Mouse (Mus musculus) G1E-ER4 (cell line): ENCODE data around the gene Olfr698. TPM values are rescaled to one million over a fixed set of nuclear protein-coding genes. Genes with fewer than 3 reads are reported as not detected.

Experiments used
- GATA1 ChIP-seq: IDR thresholded peaks from one replicate; pipeline ENCODE4 v1.8.0; 2012; ENCODE audit warnings: low read length, inconsistent platforms
- polyA plus RNA-seq: library from polyadenylated mRNA; stranded (reverse); fragments of >175 nt; gene quantifications from 2 replicates; pipeline ENCODE4 v1.2.3, GENCODE M21; 2012

Olfr698 gene
- polyA plus RNA-seq, result not detected in 2 replicates

GRCm38 (mm10) chr7:106755297-106755696 lies at the start of gene Olfr698:
TSS of gene Olfr698 (minus strand) at chr7:106755397.
- TF ChIP-seq GATA1, result no peak

- TF ChIP-seq GATA1, result no peak
These were observed 37.9 kb upstream of the Olfr698 start, which contains the start of gene Olfr699 for GRCm38 (mm10) chr7:106793098-106793497. TSS of gene Olfr699 (minus strand) at chr7:106793198.

GRCm38 (mm10) chr7:106788330-106788729 lies 33.1 kb upstream of the Olfr698 start:
- no peak for TF ChIP-seq GATA1

GRCm38 (mm10) chr7:106758800-106759199 lies 3.6 kb upstream of the Olfr698 start:
- no peak for TF ChIP-seq GATA1

GRCm38 (mm10) chr7:106745811-106746210 lies 9.4 kb downstream of the Olfr698 start:
- no peak for TF ChIP-seq GATA1

- no peak for TF ChIP-seq GATA1
These were observed 12.9 kb downstream of the Olfr698 start, which contains the start of gene Olfr697 for GRCm38 (mm10) chr7:106742343-106742742. TSS of gene Olfr697 (minus strand) at chr7:106742443.

GRCm38 (mm10) chr7:106737028-106737427 lies 18.2 kb downstream of the Olfr698 start:
- TF ChIP-seq GATA1, result no peak

GRCm38 (mm10) chr7:106733717-106734116 lies 21.5 kb downstream of the Olfr698 start:
- TF ChIP-seq GATA1, result no peak

- peak; percentile 70 for TF ChIP-seq GATA1
These were observed 29.5 kb downstream of the Olfr698 start for GRCm38 (mm10) chr7:106725654-106726053.

- TF ChIP-seq GATA1, result no peak
These were observed 38.9 kb downstream of the Olfr698 start, which contains the start of gene Olfr695 for GRCm38 (mm10) chr7:106716296-106716695. TSS of gene Olfr695 (minus strand) at chr7:106716396.

- TF ChIP-seq GATA1, result no peak
These were observed 43.7 kb downstream of the Olfr698 start for GRCm38 (mm10) chr7:106711463-106711862.

Other genes with a start within 250 kb of the Olfr698 start
- gene Olfr693, start 74.8 kb downstream of the Olfr698 start, polyA plus RNA-seq, result not detected in 2 replicates
- not detected in 2 replicates for gene Olfr694, start 63.6 kb downstream of the Olfr698 start, polyA plus RNA-seq
- gene Olfr695, start 39.0 kb downstream of the Olfr698 start, polyA plus RNA-seq, result not detected in 2 replicates
- not detected in 2 replicates for gene Olfr697, start 13.0 kb downstream of the Olfr698 start, polyA plus RNA-seq
- not detected in 2 replicates for gene Olfr699, start 37.8 kb upstream of the Olfr698 start, polyA plus RNA-seq
- not detected in 2 replicates for gene Olfr700, start 53.4 kb upstream of the Olfr698 start, polyA plus RNA-seq
- not detected in 2 replicates for gene Olfr701, start 58.7 kb upstream of the Olfr698 start, polyA plus RNA-seq
- gene Olfr702, start 78.5 kb upstream of the Olfr698 start, polyA plus RNA-seq, result not detected in 2 replicates
- gene Olfr703, start 88.0 kb upstream of the Olfr698 start, polyA plus RNA-seq, result not detected in 2 replicates
- gene Olfr704, start 107.8 kb upstream of the Olfr698 start, polyA plus RNA-seq, result not detected in 2 replicates
- not detected in 2 replicates for gene Olfr705, start 121.5 kb upstream of the Olfr698 start, polyA plus RNA-seq
- not detected in 2 replicates for gene Olfr706, start 132.8 kb upstream of the Olfr698 start, polyA plus RNA-seq
- gene Olfr707, start 145.8 kb upstream of the Olfr698 start, polyA plus RNA-seq, result not detected in 2 replicates
- gene Olfr1532-ps1, start 152.6 kb upstream of the Olfr698 start, polyA plus RNA-seq, result not detected in 2 replicates
- gene Olfr709-ps1, start 176.8 kb upstream of the Olfr698 start, polyA plus RNA-seq, result not detected in 2 replicates
- gene Olfr710, start 192.9 kb upstream of the Olfr698 start, polyA plus RNA-seq, result not detected in 2 replicates
- not detected in 2 replicates for gene Olfr6, start 208.5 kb upstream of the Olfr698 start, polyA plus RNA-seq
- gene Olfr711, start 220.1 kb upstream of the Olfr698 start, polyA plus RNA-seq, result not detected in 2 replicates